Mouse (Mus musculus) kidney, postnatal 10 days (tissue): ENCODE measurements around the gene Bik.
A peak's percentile ranks its signal among the peaks of the same experiment; 100 is the strongest.
"Not testable (repeated sequence)": the region's sequence is repeated elsewhere in the genome, so short reads cannot be mapped to it uniquely, and the experiment has no call there.

Source experiments
- DNase-seq: peaks from one replicate; pipeline ENCODE4 v3.0.0; 2021; ENCODE audit warnings: mixed read lengths

Bik gene

DNA sequence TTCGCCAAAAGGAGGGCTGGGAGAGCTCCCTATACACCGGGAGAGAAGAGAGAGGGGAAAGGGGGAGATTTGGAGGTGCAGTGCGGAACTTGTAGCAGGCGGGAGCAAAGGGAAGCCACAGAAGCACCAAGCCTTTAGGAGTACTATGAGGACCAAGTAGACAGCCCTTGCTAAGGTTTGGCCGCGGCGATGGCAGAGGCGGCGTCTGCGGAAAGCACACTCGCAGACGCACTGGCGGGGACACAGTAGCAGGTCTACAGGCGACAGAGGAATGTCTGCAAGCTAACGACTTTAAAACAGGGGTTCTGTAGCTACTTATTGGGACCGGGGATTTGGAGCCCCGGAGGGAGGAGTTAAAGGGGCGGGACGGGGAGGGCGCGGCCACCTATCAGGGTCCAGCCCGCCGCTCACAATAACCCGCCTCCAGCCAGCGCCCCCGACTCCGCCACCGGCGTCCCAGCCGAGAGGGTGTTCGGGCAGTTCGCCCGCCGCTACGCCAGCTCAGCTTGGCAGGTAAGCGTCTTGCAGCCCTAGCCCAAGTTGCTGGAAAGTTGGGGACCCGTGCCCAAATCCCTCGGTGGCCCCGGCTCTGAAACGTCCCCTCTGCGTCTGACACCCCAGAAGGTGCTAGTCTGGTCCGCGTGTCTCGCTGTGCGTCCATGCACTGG lies at the start of gene Bik:
Gene Bik (plus strand): TSS at position 439 of the 668 bp plus-strand sequence.
- DNase-seq = peak; percentile 85

DNA sequence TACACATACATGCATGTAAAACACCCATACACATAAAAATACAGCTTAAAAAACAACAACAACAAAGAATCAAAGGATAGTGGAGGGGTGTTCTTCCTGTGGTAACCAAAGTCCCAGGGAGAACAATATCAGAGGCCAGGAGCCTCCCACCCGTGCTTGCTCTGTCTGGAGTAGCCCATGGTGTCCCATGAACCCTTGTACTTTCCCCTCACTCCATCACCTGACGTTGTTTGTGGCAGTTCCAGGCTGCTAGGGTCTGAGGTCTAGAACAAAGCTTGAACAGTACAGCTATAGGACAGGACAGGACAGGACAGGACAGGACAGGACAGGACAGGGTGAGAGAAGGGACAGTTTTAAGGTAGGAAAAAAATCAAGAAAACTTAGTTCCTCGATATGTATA lies 48.6 kb upstream of the Bik start:
- DNase-seq = no peak

DNA sequence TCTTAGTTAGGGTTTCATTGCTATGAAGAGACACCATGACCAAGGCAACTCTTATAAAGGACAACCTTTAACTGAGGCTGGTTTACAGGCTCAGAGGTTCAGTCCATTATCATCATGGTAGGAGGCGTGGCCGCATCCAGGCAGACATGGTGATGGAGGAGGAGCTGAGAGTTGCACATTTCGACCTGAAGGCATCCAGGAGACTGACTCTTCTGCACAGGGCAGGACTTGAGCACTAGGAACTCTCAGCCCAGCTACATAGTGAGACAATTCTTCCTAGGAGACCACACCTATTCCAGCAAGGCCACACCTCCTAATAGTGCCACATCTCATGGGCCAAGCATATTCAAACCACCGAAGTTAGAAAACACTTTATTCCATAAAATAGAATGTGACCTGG lies 46.8 kb upstream of the Bik start:
- DNase-seq = no peak

DNA sequence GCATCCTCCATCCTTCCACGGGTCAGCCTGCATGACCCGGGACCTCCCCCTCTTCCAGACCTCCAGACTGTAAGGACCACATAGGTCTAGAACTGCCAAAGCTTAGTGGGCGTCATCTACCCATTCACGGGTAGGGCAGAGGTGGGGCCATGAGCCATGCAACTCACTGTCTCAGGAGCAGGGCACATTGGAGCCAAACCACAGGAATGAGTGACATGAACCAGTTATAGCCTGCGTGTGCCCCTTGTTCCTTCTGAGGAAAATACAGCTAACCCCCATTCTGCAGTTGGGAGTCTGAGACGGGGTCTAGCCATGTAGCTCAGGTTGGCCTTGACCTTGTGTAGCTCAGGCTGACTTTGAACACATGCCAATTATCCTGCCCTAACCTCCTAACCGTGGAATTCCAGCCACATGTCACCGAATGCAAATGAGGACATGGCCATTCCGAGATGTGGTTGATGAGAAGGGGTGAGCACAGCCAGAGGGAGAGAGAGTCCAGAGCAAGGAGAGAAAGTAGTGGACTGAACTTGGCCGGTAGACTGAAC lies 45.4 kb upstream of the Bik start:
- DNase-seq = no peak

DNA sequence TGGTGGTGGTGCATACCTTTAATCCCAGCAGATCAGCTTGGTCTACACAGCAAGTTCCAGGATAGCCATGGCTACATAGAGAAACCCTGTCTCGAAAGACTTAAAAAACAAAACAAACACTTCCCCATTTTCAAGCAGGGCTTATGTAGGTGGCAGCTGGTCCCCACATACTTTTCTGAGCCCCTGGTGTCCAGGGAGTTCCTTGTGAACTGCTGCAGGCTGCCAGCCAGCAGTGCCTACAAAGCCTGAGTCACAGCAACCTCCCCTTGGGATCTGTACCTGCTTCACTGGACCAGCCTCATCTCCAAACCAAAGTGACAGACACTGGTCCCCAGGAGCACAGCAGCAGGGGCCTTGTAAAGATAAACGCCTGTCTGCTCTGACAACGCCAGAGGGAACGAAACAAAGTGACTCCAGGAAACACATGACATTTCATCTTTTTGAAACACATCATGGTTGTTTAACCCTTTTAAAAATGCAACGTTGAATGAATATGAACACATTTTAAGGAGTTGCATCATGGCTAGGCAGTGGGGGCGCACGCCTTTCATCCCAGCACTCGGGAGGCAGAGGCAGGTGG lies 43.9 kb upstream of the Bik start:
- DNase-seq = no peak

DNA sequence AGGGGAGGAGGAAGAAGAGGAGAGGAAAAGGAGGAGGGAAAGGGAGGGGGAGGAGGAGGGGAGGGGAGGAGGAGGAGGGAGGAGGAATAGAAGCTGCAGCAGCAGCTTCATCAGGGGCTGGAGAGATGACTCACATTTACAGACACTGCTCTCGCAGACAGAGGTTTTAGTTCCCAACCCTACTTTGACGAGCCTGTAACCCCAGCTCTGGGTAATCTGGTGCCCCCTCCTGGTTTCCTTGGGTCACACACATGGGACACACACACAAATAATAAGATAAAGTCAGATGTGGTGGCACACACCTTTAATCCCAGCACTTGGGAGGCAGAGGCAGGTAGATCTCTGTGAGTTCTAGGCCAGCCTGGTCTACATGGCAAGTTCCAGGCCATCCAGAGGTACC lies 43.2 kb upstream of the Bik start:
- DNase-seq = peak; percentile 51

DNA sequence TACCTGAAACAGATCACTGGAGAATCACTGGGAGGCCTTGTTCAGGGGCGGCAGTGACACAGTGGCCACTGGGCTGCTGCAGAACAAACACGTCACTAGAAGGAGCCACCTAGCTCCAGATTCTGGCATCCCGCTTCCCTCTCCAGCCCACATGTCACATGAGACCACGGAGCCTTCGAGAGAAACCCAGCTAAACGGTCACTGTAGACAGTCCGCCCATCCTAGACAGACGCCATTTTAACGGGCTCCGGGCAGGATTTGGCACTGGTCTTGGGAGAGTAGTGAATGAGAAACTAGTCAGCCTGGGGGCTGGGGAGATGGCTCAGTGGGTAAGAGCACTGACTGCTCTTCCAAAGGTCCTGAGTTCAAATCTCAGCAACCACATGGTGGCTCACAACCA lies 42.4 kb upstream of the Bik start:
- no peak for DNase-seq

DNA sequence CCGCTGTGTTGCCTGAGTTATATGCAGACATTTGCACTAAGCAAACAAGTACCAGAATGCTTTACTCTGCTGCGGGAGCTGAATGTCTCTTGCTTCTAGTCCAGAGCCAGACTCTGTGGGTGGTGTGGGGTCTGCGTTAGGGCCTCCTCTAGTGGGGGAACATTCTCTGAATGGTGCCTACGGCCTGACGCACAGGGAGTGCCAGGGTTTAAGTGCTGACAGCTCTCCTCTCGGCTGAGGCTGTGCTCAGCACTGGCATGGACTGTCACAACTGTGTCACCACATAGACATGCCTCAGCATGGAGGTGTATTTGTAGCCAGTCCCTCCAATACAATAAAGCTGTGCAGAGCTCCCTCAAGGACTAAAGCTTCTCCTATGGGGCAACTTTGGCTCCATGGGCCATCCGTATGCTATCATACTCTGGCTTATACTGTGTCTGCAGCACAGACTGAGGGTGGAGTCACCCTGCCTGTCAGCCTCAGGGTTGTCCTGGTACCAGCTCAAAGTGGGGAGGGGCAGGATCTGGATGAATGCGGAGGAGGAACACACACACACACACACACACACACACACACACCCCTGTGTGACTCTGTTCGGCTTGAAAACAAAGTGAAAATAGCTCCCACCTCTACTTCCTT lies 39.1 kb upstream of the Bik start:
- no peak for DNase-seq

DNA sequence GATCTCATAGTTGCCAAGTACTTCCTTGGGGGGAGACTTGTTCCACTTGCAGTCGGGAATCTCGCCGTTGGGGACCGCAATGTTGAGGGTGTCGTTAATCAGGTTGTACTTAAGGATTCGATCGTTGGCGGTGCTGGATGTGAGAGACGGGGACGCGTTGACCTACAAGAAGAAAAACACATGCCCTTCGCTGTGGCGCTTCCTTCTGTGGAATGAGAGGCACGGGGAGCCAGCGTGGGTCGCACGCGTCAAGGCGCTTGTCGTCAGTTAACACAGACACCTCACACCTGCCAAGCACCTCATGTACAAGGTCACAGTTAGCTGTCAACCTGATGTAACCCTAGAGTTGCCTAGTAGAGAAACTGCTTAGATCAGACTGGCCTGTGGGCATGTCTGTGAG lies 37.2 kb upstream of the Bik start:
- DNase-seq = no peak

DNA sequence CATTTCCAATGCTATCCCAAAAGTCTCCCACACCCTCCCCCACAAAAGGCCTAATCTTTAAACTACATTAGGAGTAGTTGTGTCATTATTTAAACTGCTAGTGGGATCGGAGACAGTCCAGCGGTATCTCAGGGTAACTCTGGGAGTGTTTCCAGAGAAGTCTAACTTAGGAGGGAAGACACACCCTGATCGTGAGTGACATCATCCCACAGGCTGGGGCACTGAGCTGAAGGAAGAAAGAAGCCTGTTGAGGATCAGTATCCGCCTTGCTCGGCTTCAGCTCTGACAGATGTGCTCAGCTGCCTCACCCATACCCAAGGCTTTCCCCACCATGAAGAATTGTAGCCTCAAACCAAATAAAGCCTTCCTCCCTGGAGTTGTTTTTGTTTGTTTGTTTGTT lies 34.8 kb upstream of the Bik start:
- DNase-seq = no peak

DNA sequence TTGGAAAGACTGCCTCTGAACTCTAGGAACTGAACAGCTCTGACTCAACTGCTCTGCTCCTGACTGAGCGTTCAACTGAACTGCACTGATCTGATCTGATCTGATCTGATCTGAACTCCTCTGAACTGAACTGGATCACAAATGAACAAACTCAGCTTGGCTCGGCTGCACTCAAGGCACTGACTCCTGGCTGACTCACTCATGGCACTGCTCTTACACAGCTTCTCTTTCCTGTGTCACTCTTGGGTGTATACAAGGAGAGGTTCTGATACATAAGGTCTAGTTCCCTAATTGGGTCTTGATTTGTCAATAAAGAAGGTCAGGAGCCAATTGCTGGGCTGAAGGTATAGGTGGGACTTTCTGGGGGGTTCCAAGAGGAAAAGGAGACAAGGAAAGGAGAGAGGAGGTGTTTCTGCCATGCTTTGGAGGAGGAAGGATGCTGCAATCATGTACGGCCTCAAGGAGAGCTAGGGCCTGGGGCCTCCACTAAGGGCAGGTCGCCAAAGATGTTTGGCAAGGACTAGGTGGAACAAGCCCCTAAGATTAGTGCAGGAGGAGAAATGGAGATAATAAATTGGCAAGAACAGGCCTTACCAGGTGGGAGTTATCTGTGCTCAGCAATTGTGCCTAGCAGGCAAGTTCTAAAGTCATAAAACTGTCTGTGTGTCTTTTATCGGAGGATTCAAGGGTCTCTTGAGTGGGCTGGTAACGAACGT lies 32.6 kb upstream of the Bik start:
- DNase-seq = no peak

DNA sequence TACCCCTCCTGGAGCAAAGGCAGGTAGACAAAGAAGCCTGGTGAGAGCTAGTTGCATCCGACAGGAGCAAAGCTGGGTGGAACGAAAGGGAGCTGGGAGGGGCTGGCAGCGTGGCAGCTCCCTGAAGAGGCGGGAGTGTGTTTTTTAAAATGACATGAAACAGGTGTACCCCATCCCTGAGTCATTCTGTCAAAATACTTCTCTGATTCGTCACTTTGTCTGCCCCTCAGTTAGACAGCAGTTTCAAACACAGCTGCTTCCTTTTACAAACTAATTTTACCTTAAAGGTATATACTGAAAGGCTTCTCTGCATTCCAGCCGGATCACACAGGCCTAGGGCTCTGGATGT lies 32.1 kb upstream of the Bik start:
- no peak for DNase-seq

DNA sequence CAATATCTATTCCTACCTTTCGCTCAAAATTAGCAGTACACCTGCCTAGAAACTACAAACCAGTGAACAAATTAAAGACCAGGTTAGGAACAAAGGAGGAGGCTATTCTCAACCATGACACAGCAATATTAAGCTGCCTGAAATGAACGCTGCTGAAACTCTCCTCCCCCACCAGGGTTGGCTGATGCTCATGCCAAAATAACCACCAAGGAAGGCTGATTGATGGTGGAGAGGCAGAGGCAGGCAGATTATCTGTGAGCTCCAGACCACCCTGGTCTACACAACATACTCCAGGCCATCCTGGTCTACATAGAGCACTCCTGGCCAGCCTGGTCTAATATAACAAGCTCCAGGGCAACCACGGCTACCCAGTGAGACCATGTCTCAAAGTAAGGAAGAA lies 31.5 kb upstream of the Bik start:
- DNase-seq = no peak

DNA sequence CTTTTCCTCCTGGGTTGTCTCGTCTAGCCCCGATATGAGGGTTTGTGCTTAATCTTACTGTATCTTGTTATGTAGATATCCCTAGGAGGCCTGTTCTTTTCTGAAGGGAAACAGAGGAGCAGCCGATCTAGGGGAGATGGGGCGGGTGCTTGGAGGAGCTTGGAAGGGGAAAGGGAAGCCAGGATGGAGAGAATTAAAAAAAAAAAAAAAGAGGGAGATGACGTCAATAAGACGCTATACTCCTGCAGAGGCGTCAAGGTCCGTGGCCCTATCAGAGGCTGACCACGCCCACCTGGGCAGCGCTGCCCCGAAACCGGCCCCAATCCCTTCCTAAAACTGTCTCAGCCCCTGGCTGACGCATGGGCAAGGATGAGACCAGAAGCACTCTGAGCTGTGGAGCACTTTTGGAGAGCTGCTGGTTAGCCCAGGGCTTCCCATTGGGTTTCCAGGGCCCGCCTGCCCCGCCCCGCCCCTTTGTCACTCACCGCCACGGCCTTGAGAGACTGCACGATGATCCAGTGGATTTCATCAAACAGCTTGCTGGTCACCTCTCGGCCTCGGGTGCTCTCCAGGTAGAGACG lies 30.8 kb upstream of the Bik start:
- DNase-seq = no peak

DNA sequence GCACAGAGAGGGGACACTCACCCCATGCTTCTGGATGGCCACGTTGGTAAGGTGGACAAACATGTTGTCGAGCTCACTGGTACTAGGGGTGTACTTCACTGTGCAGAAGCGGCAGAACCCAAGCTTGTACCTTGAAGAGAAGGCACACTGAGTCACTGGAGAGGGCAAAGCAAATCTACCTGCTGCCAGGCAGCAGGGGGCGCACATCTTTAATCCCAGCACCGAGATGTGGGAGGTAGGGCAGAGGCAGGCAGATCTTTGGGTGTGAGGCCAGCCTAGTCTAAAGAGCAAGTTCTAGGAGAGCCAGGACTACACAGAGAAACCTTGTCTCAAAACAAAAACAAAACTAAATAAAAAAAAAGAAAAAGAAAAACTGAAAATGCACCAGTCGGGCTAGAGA lies 29.4 kb upstream of the Bik start:
- no peak for DNase-seq

DNA sequence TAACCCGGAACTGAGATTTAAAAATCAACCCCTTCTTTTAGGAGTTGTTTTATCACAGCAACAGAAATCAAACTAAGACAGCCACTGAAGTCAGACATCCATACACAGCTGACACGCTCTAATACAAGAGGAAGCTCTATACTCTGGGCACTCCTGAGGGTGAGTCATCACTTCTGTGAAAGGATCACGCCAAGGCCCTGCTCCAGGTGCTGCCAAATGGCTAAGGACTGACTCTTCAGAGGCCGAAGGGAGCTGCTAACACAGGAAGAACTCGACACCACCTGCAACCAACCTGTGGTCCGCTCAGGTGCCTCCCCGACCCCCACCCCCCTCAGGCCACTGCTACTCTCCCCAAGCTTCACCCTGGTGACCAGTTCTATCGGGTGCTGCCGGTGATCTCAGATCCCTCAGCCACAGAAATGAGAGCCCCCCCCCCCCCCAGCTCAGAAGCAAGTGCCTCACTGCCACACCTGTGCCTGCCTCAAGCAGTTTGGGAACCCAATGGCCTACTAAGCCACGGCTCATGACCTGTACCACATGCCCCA lies 27.4 kb upstream of the Bik start:
- DNase-seq = no peak

DNA sequence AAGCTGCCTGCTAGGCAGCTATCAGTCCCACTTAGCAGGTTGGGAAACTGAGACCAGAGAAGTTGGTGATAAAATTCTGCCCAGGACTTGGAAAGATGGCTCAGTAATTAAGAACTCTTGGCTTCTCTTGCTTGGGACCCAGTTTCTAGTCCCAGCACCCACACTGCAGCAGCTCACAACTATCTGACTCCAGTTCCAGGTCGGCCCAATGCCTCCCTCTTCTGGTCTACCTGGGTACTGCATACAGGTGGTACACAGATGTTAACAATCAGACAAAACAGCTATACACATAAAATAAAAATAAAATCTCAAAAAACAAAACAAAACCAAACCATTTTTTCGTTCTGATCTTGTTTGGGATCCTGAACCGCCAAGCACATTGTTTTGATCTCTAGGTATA lies 26.3 kb upstream of the Bik start:
- peak; percentile 58 for DNase-seq

DNA sequence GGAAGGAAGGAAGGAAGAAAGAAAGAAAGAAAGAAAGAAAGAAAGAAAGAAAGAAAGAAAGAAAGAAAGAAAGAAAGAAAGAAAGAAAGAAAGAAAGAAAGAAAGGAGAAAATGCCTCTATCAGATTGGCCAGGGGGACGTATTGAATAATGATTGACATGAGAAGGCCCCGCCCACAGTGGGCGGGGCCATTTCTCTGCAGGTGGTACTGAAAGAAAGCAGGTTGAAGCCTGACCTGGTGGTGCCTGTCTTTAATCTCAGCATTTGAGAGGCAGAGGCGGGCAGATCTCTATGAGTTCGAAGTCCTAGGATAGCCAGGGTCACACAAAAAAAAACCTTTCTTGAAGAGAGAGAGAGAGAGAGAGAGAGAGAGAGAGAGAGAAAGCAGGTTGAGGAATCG lies 25.2 kb upstream of the Bik start:
- not testable (repeated sequence) for DNase-seq

DNA sequence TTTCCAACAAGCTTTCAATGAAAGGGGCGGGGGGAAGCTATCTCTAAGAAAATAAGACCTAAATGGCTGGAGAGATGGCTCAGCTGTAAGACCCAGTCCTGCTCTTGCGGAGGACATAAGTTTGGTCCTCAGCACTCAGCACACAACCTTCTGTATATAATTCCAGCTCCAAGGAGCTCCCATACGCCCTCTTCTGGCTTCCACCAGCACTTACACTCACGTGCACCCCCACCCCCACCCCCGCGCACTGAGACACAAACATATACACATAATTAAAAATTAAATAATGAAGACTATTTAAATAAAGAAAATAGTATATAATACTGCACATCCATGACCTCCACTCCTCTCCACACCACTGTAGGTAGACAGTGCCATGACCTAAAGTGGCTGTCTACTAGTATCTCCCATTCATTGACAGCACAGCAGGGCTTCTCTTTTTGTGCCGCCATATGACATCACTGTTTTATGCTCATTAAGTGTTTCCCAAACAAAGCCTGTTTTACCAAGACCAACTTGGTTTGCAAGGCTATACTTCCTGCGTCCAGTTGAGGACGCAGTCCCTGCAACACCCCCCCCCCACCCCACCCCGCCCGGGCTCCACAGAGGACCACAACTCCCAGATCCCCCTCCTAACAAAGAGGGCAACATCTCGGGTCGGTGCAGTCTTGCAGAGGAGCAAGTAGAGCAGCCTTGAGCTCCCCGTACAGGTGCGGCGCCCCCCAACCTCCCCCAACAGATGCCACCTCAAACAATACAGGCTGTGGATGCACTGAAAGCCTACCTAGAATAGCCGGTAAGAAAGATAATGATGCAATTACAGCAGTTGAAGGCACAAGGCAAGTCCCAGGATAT lies 16.5 kb upstream of the Bik start:
- no peak for DNase-seq

DNA sequence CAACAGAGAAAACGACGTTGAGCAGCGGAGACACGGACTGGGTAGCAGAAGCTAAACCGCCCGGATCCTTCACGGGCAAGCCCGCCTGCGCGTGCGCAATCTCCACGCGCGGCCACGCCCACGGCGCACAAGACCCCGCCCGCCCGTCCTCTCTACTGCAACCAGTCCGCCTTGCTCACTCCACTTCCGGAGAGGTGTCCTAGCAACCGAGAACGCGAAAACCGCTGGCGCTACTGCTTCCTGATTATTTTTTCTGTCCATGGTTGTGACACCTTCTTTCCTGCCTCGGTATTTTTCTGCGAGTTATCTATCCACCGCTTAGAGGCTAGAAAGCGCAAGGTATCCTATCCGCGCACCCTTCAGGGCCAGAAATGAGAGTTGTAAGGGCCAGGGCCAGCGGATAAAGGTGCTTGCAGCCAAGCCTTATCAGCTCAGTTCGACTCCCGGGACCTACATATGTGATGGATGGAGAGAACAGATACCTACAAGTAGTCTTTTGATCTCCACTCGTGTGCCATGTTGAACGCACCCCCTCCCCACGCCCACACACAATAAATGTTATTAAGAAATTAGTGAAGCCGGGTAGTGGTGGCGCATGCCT lies 15.8 kb upstream of the Bik start, which contains the start of gene Ttll1:
Gene Ttll1 (minus strand): TSS at position 89 of the 601 bp plus-strand sequence.
- peak; percentile 98 for DNase-seq

DNA sequence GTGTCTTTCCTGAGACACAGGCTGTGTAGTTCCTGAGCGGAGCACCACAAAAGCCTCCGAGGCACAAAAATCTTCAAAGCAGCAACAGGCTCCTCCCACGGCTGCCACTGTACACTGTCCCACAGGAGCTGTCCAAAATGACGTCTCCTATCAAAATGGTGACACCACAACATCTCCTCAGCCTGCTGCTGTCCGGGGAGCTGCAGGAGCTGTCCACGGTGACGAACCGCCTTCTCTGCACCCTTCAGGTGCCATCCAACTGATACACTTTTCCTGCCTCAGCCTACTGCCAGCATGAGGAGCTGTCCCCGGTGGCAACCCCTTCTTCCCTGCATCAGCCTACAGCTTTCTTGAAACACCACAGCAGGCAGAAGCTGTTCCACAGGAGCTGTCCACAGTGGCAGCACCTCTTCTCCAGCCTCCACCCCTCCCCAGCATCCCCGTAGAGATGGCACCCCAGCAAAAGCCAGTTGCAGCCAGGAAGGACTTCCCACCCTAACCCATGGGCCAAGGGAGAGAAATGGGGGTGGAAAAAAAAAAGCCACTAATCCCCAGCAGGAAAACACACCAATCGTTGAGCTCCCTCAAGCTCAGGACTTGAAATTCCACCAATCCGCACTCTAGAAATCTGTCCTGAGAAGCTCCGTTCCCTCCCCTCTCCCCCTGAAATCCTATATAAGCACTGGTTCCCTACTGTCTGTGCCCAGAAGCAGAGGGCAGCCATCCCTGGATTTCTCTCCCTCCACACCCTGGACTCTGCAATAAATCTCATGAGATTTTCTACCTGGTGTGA lies 14.0 kb upstream of the Bik start:
- no peak for DNase-seq
